Mouse (Mus musculus): ENCODE measurements around the gene Tmtc3.

DNA sequence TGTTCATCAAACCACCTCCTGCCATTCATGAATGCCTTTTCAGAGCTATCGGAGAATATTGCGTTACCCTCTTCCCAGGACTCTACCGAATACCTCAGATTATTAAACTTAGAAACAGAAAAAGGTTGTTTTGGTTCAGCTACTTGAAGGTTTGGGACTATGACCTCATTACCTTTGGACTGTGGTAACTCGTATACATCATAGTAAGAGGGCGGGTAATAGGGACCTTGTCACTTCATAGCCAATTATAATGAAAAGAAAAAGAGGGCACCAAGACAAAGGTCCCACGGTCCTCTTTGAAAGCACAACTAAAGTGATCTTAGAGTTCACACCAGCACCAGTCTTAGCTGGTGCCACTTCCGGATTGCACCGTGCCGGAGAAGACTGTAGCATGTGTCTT is 35.2 kb upstream of the Tmtc3 start:
- TF ChIP-seq CTCF (IDR thresholded peaks at IDR 0.05; ENCODE audit: borderline replicate concordance, insufficient read depth, low read depth, low read length) (no peak), POLR2A (IDR thresholded peaks at IDR 0.05; ENCODE audit: borderline replicate concordance, insufficient read depth, low read length) (no peak)

All from cerebellum, adult 2 months (tissue).